In the genomic region with DNA sequence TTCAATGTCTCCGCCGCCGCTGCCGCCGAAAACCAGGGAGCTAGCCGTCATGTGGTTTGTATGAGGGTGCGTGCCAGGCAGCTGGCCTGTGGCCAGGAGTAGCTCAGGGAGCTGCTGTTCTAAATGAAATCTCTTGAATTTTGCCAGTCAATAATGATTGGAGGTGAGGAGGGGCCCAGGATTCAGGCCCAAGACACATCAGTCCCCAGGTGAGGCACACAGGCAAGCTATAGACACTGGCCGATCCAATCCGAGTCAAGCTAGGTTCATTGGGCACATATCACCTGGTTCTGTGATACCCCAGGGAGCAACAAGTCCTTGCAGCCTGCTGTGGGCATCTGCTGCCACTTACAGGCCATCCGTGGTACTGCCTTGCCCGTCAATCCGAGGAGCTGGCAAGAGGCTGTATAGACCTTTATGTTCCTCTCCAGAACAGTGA, we compare ENCODE assay signal across 9 mouse cellular contexts. TPM values are rescaled to one million over a fixed set of nuclear protein-coding genes. Genes with fewer than 3 reads are reported as not detected.
DNase-seq lines count a peak whose midpoint lies in the region; ATAC-seq and TF ChIP-seq lines count a peak whose summit lies in the region.
"Had no signal": no experiment of that assay in that cellular context is flagged by ENCODE, and none has a peak within 500 bp of the region (broad histone marks: within the 10 kb centered on the region; RNA-seq: fewer than 3 reads in every experiment).

No protein-coding gene starts in this region.

- H3K36me3 ChIP-seq in midbrain, embryonic 10.5 days = no peaks in the 10 kb centered on the region
- no peaks in the 10 kb centered on the region for H3K36me3 ChIP-seq in midbrain, embryonic 16.5 days (ENCODE audit: control insufficient read depth, insufficient read depth, low read length)
- no peaks in the 10 kb centered on the region for H3K36me3 ChIP-seq in forebrain, postnatal 0 days (ENCODE audit: insufficient read depth)
- H3K36me3 ChIP-seq in intestine, embryonic 16.5 days (ENCODE audit: control insufficient read depth, insufficient read depth, low read length) = no peaks in the 10 kb centered on the region
- H3K36me3 ChIP-seq in limb, embryonic 12.5 days = no peaks in the 10 kb centered on the region
- H3K36me3 ChIP-seq in neural tube, embryonic 14.5 days (ENCODE audit: control insufficient read depth, insufficient read depth, low read length) = no peaks in the 10 kb centered on the region

- no peak overlapping the region for H3K4me2 ChIP-seq in midbrain, embryonic 16.5 days (ENCODE audit: low read length)
- no peak overlapping the region for H3K4me2 ChIP-seq in forebrain, postnatal 0 days (ENCODE audit: low read depth)
- H3K4me2 ChIP-seq in intestine, embryonic 16.5 days (ENCODE audit: low read depth, low read length) = no peak overlapping the region
- no peak overlapping the region for H3K4me2 ChIP-seq in limb, embryonic 12.5 days
- H3K4me2 ChIP-seq in neural tube, embryonic 14.5 days (ENCODE audit: low read depth, low read length) = no peak overlapping the region

- peak; percentile 70 for DNase-seq in midbrain, embryonic 10.5 days (ENCODE audit: low spot score)
- peak; percentile 77 to 81 for DNase-seq in cerebellum, adult 18-20 months
- DNase-seq in forebrain, postnatal 0 days = peak; percentile 91
- DNase-seq in testis, postnatal 14 days (ENCODE audit: low spot score) = peak; percentile 49

- H3K9me3 ChIP-seq in midbrain, embryonic 10.5 days (replicated peaks) = no peaks in the 10 kb centered on the region
- H3K9me3 ChIP-seq in midbrain, embryonic 16.5 days (replicated peaks; ENCODE audit: control insufficient read depth, low read length, poor library complexity, severe bottlenecking) = no peaks in the 10 kb centered on the region
- no peaks in the 10 kb centered on the region for H3K9me3 ChIP-seq in forebrain, postnatal 0 days (ENCODE audit: low read length)
- H3K9me3 ChIP-seq in intestine, embryonic 16.5 days (ENCODE audit: control insufficient read depth, low read length) = no peaks in the 10 kb centered on the region
- no peaks in the 10 kb centered on the region for H3K9me3 ChIP-seq in limb, embryonic 12.5 days
- H3K9me3 ChIP-seq in neural tube, embryonic 14.5 days (ENCODE audit: control insufficient read depth, low read length) = no peaks in the 10 kb centered on the region

- H3K9ac ChIP-seq in midbrain, embryonic 16.5 days (ENCODE audit: low read depth, low read length) = no peak overlapping the region
- no peak overlapping the region for H3K9ac ChIP-seq in forebrain, postnatal 0 days
- H3K9ac ChIP-seq in intestine, embryonic 16.5 days (ENCODE audit: low read depth, low read length) = no peak overlapping the region
- H3K9ac ChIP-seq in limb, embryonic 12.5 days (replicated peaks) = no peak overlapping the region
- no peak overlapping the region for H3K9ac ChIP-seq in neural tube, embryonic 14.5 days (replicated peaks; ENCODE audit: low read depth, low read length)

- no peak for ATAC-seq in midbrain, embryonic 16.5 days
- ATAC-seq in forebrain, postnatal 0 days = peak; percentile 68
- peak; percentile 51 for ATAC-seq in intestine, embryonic 16.5 days
- peak; percentile 38; the same call in 1 of the 2 replicates for ATAC-seq in limb, embryonic 12.5 days (ENCODE audit: insufficient number of reproducible peaks, insufficient read depth, low FRiP score, low TSS enrichment, low read depth)
- peak; percentile 66; the same call in 1 of the 2 replicates for ATAC-seq in neural tube, embryonic 14.5 days (ENCODE audit: low read depth)

- peaks cover 57% of the 10 kb centered on the region for H3K27me3 ChIP-seq in midbrain, embryonic 10.5 days (ENCODE audit: low read depth, poor library complexity, severe bottlenecking)
- no peaks in the 10 kb centered on the region; the same call in 1 of the 2 replicates for H3K27me3 ChIP-seq in midbrain, embryonic 16.5 days (ENCODE audit: control insufficient read depth, insufficient read depth, low read depth, low read length)
- no peaks in the 10 kb centered on the region for H3K27me3 ChIP-seq in forebrain, postnatal 0 days (ENCODE audit: insufficient read depth, low read length)
- no peaks in the 10 kb centered on the region for H3K27me3 ChIP-seq in intestine, embryonic 16.5 days (replicated peaks; ENCODE audit: control insufficient read depth, insufficient read depth, low read length)
- H3K27me3 ChIP-seq in limb, embryonic 12.5 days = peaks cover 35% of the 10 kb centered on the region
- no peaks in the 10 kb centered on the region for H3K27me3 ChIP-seq in neural tube, embryonic 14.5 days (ENCODE audit: control insufficient read depth, insufficient read depth, low read length)

- TF ChIP-seq CTCF in forebrain, postnatal 0 days (IDR thresholded peaks at IDR 0.05; ENCODE audit: low read depth) = peak; percentile 100

- no peak overlapping the region for H3K27ac ChIP-seq in midbrain, embryonic 10.5 days (replicated peaks)
- no peak overlapping the region for H3K27ac ChIP-seq in midbrain, embryonic 16.5 days (ENCODE audit: low read length)
- H3K27ac ChIP-seq in forebrain, postnatal 0 days (ENCODE audit: low read depth, low read length) = no peak overlapping the region
- H3K27ac ChIP-seq in intestine, embryonic 16.5 days (ENCODE audit: low read length) = no peak overlapping the region
- no peak overlapping the region for H3K27ac ChIP-seq in limb, embryonic 12.5 days
- no peak overlapping the region for H3K27ac ChIP-seq in neural tube, embryonic 14.5 days (ENCODE audit: low read depth, low read length)

- 58% methylated on average over 12 of the region's 12 CpGs for WGBS in midbrain, embryonic 10.5 days
- WGBS in midbrain, embryonic 16.5 days = 47% methylated on average over 12 of the region's 12 CpGs
- WGBS in forebrain, postnatal 0 days = 18% methylated on average over 12 of the region's 12 CpGs
- 42% methylated on average over 12 of the region's 12 CpGs for WGBS in intestine, embryonic 16.5 days
- 54% methylated on average over 12 of the region's 12 CpGs for WGBS in limb, embryonic 12.5 days
- WGBS in neural tube, embryonic 14.5 days = 42% methylated on average over 12 of the region's 12 CpGs

- H3K4me3 ChIP-seq in midbrain, embryonic 10.5 days = no peak overlapping the region
- H3K4me3 ChIP-seq in midbrain, embryonic 16.5 days (ENCODE audit: low read depth, low read length) = no peak overlapping the region
- H3K4me3 ChIP-seq in forebrain, postnatal 0 days (ENCODE audit: low read depth, low read length) = no peak overlapping the region
- no peak overlapping the region for H3K4me3 ChIP-seq in intestine, embryonic 16.5 days (ENCODE audit: low read length)
- H3K4me3 ChIP-seq in limb, embryonic 12.5 days (replicated peaks) = no peak overlapping the region
- no peak overlapping the region for H3K4me3 ChIP-seq in neural tube, embryonic 14.5 days (ENCODE audit: low read depth, low read length)

- peaks cover 20% of the 10 kb centered on the region for H3K4me1 ChIP-seq in midbrain, embryonic 10.5 days
- H3K4me1 ChIP-seq in midbrain, embryonic 16.5 days (ENCODE audit: control insufficient read depth, insufficient read depth, low read length) = no peaks in the 10 kb centered on the region
- no peaks in the 10 kb centered on the region; the same call in 1 of the 2 replicates for H3K4me1 ChIP-seq in forebrain, postnatal 0 days (ENCODE audit: insufficient read depth)
- no peaks in the 10 kb centered on the region for H3K4me1 ChIP-seq in intestine, embryonic 16.5 days (ENCODE audit: control insufficient read depth, insufficient read depth, low read length)
- peaks cover 12% of the 10 kb centered on the region for H3K4me1 ChIP-seq in limb, embryonic 12.5 days (replicated peaks)
- 0 out of 2 replicates have a peak, but pooled peaks cover 4% of the 10 kb centered on the region for H3K4me1 ChIP-seq in neural tube, embryonic 14.5 days (ENCODE audit: control insufficient read depth, insufficient read depth, low read length)

RNA-seq across cellular contexts. Expression of gene Ren1, which starts 3.1 kb away (rescaled TPM):
- polyA plus RNA-seq in midbrain, embryonic 10.5 days (2016; fragmentation: Nextera tagmentation; extraction: Ambion mirVana) = not detected in 2 replicates
- 0.35 TPM in 1 of 2 replicates, not detected in the other for polyA plus RNA-seq in midbrain, embryonic 16.5 days (2015; fragmentation: Nextera tagmentation; extraction: Ambion mirVana)
- 0.14 and 0.15 TPM in 2 replicates for total RNA-seq in forebrain, postnatal 0 days (2014; rRNA removed)
- polyA plus RNA-seq in forebrain, postnatal 0 days (2015; fragmentation: Nextera tagmentation; extraction: Ambion mirVana) = 0.12 and 0.88 TPM in 2 replicates
- 1.3 and 6.7 TPM in 2 replicates for polyA plus RNA-seq in intestine, embryonic 16.5 days (2015; fragmentation: Nextera tagmentation; extraction: Ambion mirVana)
- polyA plus RNA-seq in limb, embryonic 12.5 days (2016; fragmentation: Nextera tagmentation; extraction: Ambion mirVana) = not detected in 2 replicates
- 0.39 and 0.83 TPM in 2 replicates for polyA plus RNA-seq in neural tube, embryonic 14.5 days (2014; fragmentation: Nextera tagmentation; extraction: Ambion mirVana)
- total RNA-seq: gastrocnemius, adult 8-10 months had no signal

RNA-seq across cellular contexts. Expression of gene Etnk2, which starts 10.0 kb away (rescaled TPM):
- 3.4 and 3.9 TPM in 2 replicates for polyA plus RNA-seq in midbrain, embryonic 10.5 days (2016; fragmentation: Nextera tagmentation; extraction: Ambion mirVana)
- 24.6 and 26.5 TPM in 2 replicates for polyA plus RNA-seq in midbrain, embryonic 16.5 days (2015; fragmentation: Nextera tagmentation; extraction: Ambion mirVana)
- total RNA-seq in forebrain, postnatal 0 days (2014; rRNA removed) = 15.5 and 25.3 TPM in 2 replicates
- 10.3 and 17.6 TPM in 2 replicates for polyA plus RNA-seq in forebrain, postnatal 0 days (2015; fragmentation: Nextera tagmentation; extraction: Ambion mirVana)
- polyA plus RNA-seq in intestine, embryonic 16.5 days (2015; fragmentation: Nextera tagmentation; extraction: Ambion mirVana) = 3.0 and 3.5 TPM in 2 replicates
- 1.3 and 1.7 TPM in 2 replicates for polyA plus RNA-seq in limb, embryonic 12.5 days (2016; fragmentation: Nextera tagmentation; extraction: Ambion mirVana)
- 15.4 and 21.6 TPM in 2 replicates for polyA plus RNA-seq in neural tube, embryonic 14.5 days (2014; fragmentation: Nextera tagmentation; extraction: Ambion mirVana)

RNA-seq across cellular contexts. Expression of gene Kiss1, which starts 31.7 kb away (rescaled TPM):
- not detected in 2 replicates for polyA plus RNA-seq in midbrain, embryonic 10.5 days (2016; fragmentation: Nextera tagmentation; extraction: Ambion mirVana)
- not detected in 2 replicates for polyA plus RNA-seq in midbrain, embryonic 16.5 days (2015; fragmentation: Nextera tagmentation; extraction: Ambion mirVana)
- not detected in 2 replicates for total RNA-seq in forebrain, postnatal 0 days (2014; rRNA removed)
- not detected in 2 replicates for polyA plus RNA-seq in forebrain, postnatal 0 days (2015; fragmentation: Nextera tagmentation; extraction: Ambion mirVana)
- polyA plus RNA-seq in intestine, embryonic 16.5 days (2015; fragmentation: Nextera tagmentation; extraction: Ambion mirVana) = not detected in 2 replicates
- polyA plus RNA-seq in limb, embryonic 12.5 days (2016; fragmentation: Nextera tagmentation; extraction: Ambion mirVana) = not detected in 2 replicates
- not detected in 2 replicates for polyA plus RNA-seq in neural tube, embryonic 14.5 days (2014; fragmentation: Nextera tagmentation; extraction: Ambion mirVana)
- total RNA-seq: gastrocnemius, adult 8-10 months had no signal

RNA-seq across cellular contexts. Expression of gene Golt1a, which starts 43.8 kb away (rescaled TPM):
- not detected in 2 replicates for polyA plus RNA-seq in midbrain, embryonic 10.5 days (2016; fragmentation: Nextera tagmentation; extraction: Ambion mirVana)
- polyA plus RNA-seq in midbrain, embryonic 16.5 days (2015; fragmentation: Nextera tagmentation; extraction: Ambion mirVana) = not detected in 2 replicates
- total RNA-seq in forebrain, postnatal 0 days (2014; rRNA removed) = 0.15 and 0.29 TPM in 2 replicates
- polyA plus RNA-seq in forebrain, postnatal 0 days (2015; fragmentation: Nextera tagmentation; extraction: Ambion mirVana) = 0.19 TPM in 1 of 2 replicates, not detected in the other
- polyA plus RNA-seq in intestine, embryonic 16.5 days (2015; fragmentation: Nextera tagmentation; extraction: Ambion mirVana) = 34.8 and 45.4 TPM in 2 replicates
- polyA plus RNA-seq in limb, embryonic 12.5 days (2016; fragmentation: Nextera tagmentation; extraction: Ambion mirVana) = not detected in 2 replicates
- not detected in 2 replicates for polyA plus RNA-seq in neural tube, embryonic 14.5 days (2014; fragmentation: Nextera tagmentation; extraction: Ambion mirVana)
- total RNA-seq: gastrocnemius, adult 8-10 months had no signal
